Mouse (Mus musculus) liver, embryonic 16.5 days (tissue): ENCODE results near the gene Fmnl1. TPM values are rescaled to one million over a fixed set of nuclear protein-coding genes. Genes with fewer than 3 reads are reported as not detected.

ENCODE experiments used
- ATAC-seq: fragments of 200-750 bp; cut with Nextera tagmentation; 2 replicates; pipeline ENCODE4 v1.8.0; 2017; ENCODE audit warnings: low read depth, mild to moderate bottlenecking, moderate number of reproducible peaks, moderate library complexity
- H3K27ac ChIP-seq: fragments of 300-500 bp; sonication (generic); 2 replicates; pipeline ENCODE4 v1.5.1; 2014; ENCODE audit warnings: mild to moderate bottlenecking, low read length
- H3K27me3 ChIP-seq: fragments of 300-500 bp; sonication (generic); 2 replicates; pipeline ENCODE4 v1.6.1; 2014; ENCODE audit warnings: low read depth, low read length, mixed read lengths; ENCODE audit not compliant: control insufficient read depth, insufficient read depth
- H3K36me3 ChIP-seq: fragments of 300-500 bp; sonication (generic); 2 replicates; pipeline ENCODE4 v1.6.1; 2014; ENCODE audit warnings: mild to moderate bottlenecking; ENCODE audit not compliant: control insufficient read depth, insufficient read depth
- H3K4me1 ChIP-seq: fragments of 300-500 bp; sonication (generic); 2 replicates; pipeline ENCODE4 v1.6.1; 2014; ENCODE audit warnings: low read depth, low read length, mixed read lengths; ENCODE audit not compliant: control insufficient read depth
- H3K4me2 ChIP-seq: fragments of 300-500 bp; sonication (generic); 2 replicates; pipeline ENCODE4 v1.6.1; 2014; ENCODE audit warnings: low read depth, low read length, mixed read lengths
- H3K4me3 ChIP-seq: fragments of 300-500 bp; sonication (generic); 2 replicates; pipeline ENCODE4 v1.5.1; 2014; ENCODE audit warnings: low read depth, mild to moderate bottlenecking, low read length
- H3K9ac ChIP-seq: fragments of 300-500 bp; sonication (generic); 2 replicates; pipeline ENCODE4 v1.6.1; 2014; ENCODE audit warnings: low read depth, low read length
- H3K9me3 ChIP-seq: fragments of 300-500 bp; sonication (generic); replicated peaks from 2 replicates; pipeline ENCODE4 v1.6.1; 2016; ENCODE audit warnings: low read length; ENCODE audit not compliant: control insufficient read depth
- WGBS: fragments of 180-500 bp; shearing (Covaris S2); extraction: QIAGEN DNeasy Blood & Tissue Kit; methylation state at CpG from one replicate; pipeline ENCODE4 v1.1.7; 2014; ENCODE audit not compliant: insufficient replicate concordance; 5-methylcytosine and 5-hydroxymethylcytosine counted together
- polyA plus RNA-seq: library from polyadenylated mRNA; unstranded; fragments of >200 nt; fragmentation: Nextera tagmentation; extraction: Ambion mirVana; gene quantifications from 2 replicates; pipeline ENCODE4 v1.2.1, GENCODE M21; 2015

Gene Fmnl1
- polyA plus RNA-seq, 1 experiment from 2014 or later: 6.3 TPM

- ATAC-seq: no peak
- Histone ChIP-seq H3K4me1 (peaks cover 30% of the 10 kb centered on the region), H3K27ac (peak overlapping the region; percentile 15; the same call in 1 of the 2 replicates), H3K4me3 (no peak overlapping the region), H3K36me3 (no peaks in the 10 kb centered on the region; the same call in 1 of the 2 replicates), H3K27me3 (no peaks in the 10 kb centered on the region), H3K9ac (no peak overlapping the region), H3K4me2 (no peak overlapping the region), H3K9me3 (no peaks in the 10 kb centered on the region)
- WGBS: 62% methylated on average over 6 of the region's 6 CpGs
These were observed 30.2 kb upstream of the Fmnl1 start for GRCm38 (mm10) chr11:103140763-103141100.

- peaks cover 25% of the 10 kb centered on the region for H3K4me1 ChIP-seq
- peak; percentile 20; the same call in 1 of the 2 replicates for ATAC-seq
- no peaks in the 10 kb centered on the region; the same call in 1 of the 2 replicates for H3K36me3 ChIP-seq
- no peaks in the 10 kb centered on the region for H3K9me3 ChIP-seq
- no peak overlapping the region for H3K9ac ChIP-seq
- WGBS: 39% methylated on average over 11 of the region's 11 CpGs
- peak overlapping the region; percentile 47 for H3K27ac ChIP-seq
- no peaks in the 10 kb centered on the region for H3K27me3 ChIP-seq
- H3K4me2 ChIP-seq: no peak overlapping the region
- no peak overlapping the region for H3K4me3 ChIP-seq
These were observed 29.6 kb upstream of the Fmnl1 start for GRCm38 (mm10) chr11:103141101-103141943.

GRCm38 (mm10) chr11:103141944-103142255 lies 29.0 kb upstream of the Fmnl1 start:
- no peak overlapping the region for H3K4me2 ChIP-seq
- H3K4me3 ChIP-seq: no peak overlapping the region
- no peaks in the 10 kb centered on the region for H3K9me3 ChIP-seq
- H3K4me1 ChIP-seq: peaks cover 23% of the 10 kb centered on the region
- 67% methylated on average over 1 of the region's 1 CpGs for WGBS
- H3K27ac ChIP-seq: peak overlapping the region; percentile 47
- ATAC-seq: peak; percentile 16; the same call in 1 of the 2 replicates
- no peak overlapping the region for H3K9ac ChIP-seq
- no peaks in the 10 kb centered on the region for H3K27me3 ChIP-seq
- no peaks in the 10 kb centered on the region; the same call in 1 of the 2 replicates for H3K36me3 ChIP-seq

- Histone ChIP-seq H3K9me3 (no peaks in the 10 kb centered on the region), H3K4me3 (no peak overlapping the region), H3K36me3 (no peaks in the 10 kb centered on the region; the same call in 1 of the 2 replicates), H3K4me1 (peaks cover 23% of the 10 kb centered on the region), H3K27me3 (no peaks in the 10 kb centered on the region), H3K27ac (peak overlapping the region; percentile 22; the same call in 1 of the 2 replicates), H3K4me2 (no peak overlapping the region), H3K9ac (no peak overlapping the region)
- WGBS: 22% methylated on average over 8 of the region's 8 CpGs
- no peak for ATAC-seq
These were observed 28.3 kb upstream of the Fmnl1 start for GRCm38 (mm10) chr11:103142441-103143182.

- Histone ChIP-seq H3K4me3 (no peak overlapping the region), H3K4me2 (no peak overlapping the region), H3K36me3 (no peaks in the 10 kb centered on the region), H3K4me1 (peaks cover 23% of the 10 kb centered on the region), H3K27ac (no peak overlapping the region), H3K27me3 (no peaks in the 10 kb centered on the region), H3K9me3 (no peaks in the 10 kb centered on the region), H3K9ac (no peak overlapping the region)
- no peak for ATAC-seq
- WGBS: 34% methylated on average over 12 of the region's 12 CpGs
These were observed 26.3 kb upstream of the Fmnl1 start for GRCm38 (mm10) chr11:103144309-103145285.

GRCm38 (mm10) chr11:103146386-103146785 lies 24.5 kb upstream of the Fmnl1 start:
- Histone ChIP-seq H3K36me3 (no peaks in the 10 kb centered on the region), H3K4me3 (no peak overlapping the region), H3K4me1 (peaks cover 21% of the 10 kb centered on the region), H3K4me2 (no peak overlapping the region), H3K27me3 (no peaks in the 10 kb centered on the region), H3K27ac (no peak overlapping the region), H3K9ac (no peak overlapping the region), H3K9me3 (no peaks in the 10 kb centered on the region)
- ATAC-seq: no peak
- WGBS: 58% methylated on average over 4 of the region's 4 CpGs

- Histone ChIP-seq H3K9me3 (no peaks in the 10 kb centered on the region), H3K9ac (no peak overlapping the region), H3K36me3 (no peaks in the 10 kb centered on the region), H3K4me3 (no peak overlapping the region), H3K4me2 (no peak overlapping the region), H3K27ac (peak overlapping the region; percentile 46; the same call in 1 of the 2 replicates), H3K27me3 (no peaks in the 10 kb centered on the region), H3K4me1 (peaks cover 11% of the 10 kb centered on the region)
- ATAC-seq: no peak
- WGBS: 58% methylated on average over 4 of the region's 4 CpGs
These were observed 23.1 kb upstream of the Fmnl1 start for GRCm38 (mm10) chr11:103147766-103148165.

GRCm38 (mm10) chr11:103149771-103150170 lies 21.1 kb upstream of the Fmnl1 start:
- H3K36me3 ChIP-seq: no peaks in the 10 kb centered on the region
- H3K4me3 ChIP-seq: no peak overlapping the region
- no peaks in the 10 kb centered on the region for H3K27me3 ChIP-seq
- no peak overlapping the region for H3K4me2 ChIP-seq
- no peaks in the 10 kb centered on the region for H3K9me3 ChIP-seq
- 84% methylated on average over 4 of the region's 4 CpGs for WGBS
- H3K27ac ChIP-seq: no peak overlapping the region
- H3K9ac ChIP-seq: no peak overlapping the region
- H3K4me1 ChIP-seq: peaks cover 2% of the 10 kb centered on the region
- no peak for ATAC-seq
